Mouse (Mus musculus) layer of hippocampus, adult 8-10 months (tissue): Measurements from ENCODE around the gene Vmn1r82. TPM values are rescaled to one million over a fixed set of nuclear protein-coding genes. Genes with fewer than 3 reads are reported as not detected.

ENCODE experiments used
- DNase-seq, 2 experiments: peaks; one replicate each; pipeline ENCODE4 v3.0.0; 2022; ENCODE audit warnings: low spot score in 2 of 2
- total RNA-seq, 4 experiments: library from RNA; stranded (reverse); gene quantifications; 2 replicates each; pipeline ENCODE4 v1.2.4; 2022

Gene Vmn1r82
- total RNA-seq, result not detected

DNA sequence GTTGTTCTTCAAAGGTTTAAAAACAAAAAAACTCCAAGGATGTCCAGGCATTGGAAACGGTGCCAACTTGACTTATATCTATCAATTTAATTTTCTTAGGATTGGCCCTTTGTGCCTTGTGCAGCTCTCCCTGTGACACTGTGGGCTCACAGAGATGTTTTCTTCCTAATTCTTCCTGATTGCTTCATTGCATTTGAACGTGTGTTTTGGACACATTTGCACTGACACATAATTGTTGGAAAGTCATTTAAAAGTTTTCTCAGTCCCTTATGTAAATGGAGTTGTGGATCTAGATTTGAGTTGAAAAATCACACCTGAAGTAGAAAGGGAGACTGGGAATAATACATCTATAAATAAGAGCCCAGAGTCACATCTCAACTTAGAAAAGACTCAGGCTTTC is at the start of gene Vmn1r82:
Gene Vmn1r82 (plus strand): TSS at position 301 of the 400 bp plus-strand sequence.
- no peak for DNase-seq

DNA sequence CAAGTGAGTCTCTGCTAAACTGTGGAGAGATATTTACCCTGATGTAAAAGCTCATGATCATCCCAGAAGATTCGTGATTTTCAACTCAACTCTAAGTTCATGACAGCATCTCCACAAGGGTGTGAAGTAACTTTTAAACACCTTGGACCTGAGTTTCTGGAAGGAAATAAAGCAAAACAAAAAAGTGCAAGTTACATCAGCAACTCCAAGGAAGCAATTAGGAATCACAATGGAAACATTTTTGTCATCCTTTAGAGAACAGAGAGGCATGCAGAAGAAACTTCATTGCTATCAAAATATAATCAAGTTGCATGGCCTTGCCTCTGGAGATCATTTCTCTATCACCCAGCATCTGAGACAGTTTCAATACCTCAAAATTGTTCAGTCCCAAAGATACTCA is 32.1 kb upstream of the Vmn1r82 start, which contains the start of gene Vmn1r81:
Gene Vmn1r81 (minus strand): TSS at position 101 of the 400 bp plus-strand sequence.
- DNase-seq, result no peak

DNA sequence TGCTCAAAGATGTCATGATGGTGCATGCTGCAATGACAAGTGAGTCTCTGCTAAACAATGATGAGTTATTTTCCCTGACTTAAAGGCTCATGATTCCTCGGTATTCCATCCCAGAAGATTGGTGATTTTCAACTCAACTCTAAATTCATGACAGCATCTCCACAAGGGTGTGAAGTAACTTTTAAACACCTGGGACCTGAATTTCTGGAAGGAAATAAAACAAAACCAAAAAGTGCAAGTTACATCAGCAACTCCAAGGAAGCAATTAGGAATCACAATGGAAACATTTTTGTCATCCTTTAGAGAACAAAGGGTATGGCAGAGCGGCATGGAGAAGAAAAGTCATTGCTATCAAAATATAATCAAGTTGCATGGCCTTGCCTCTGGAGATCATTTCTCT is 29.2 kb downstream of the Vmn1r82 start, which contains the start of gene Vmn1r83:
Gene Vmn1r83 (minus strand): TSS at position 101 of the 400 bp plus-strand sequence.
- no peak for DNase-seq

Other genes starting within 250 kb of the Vmn1r82 start
- not detected for gene Vmn1r78, start 150.2 kb upstream of the Vmn1r82 start, total RNA-seq
- gene Vmn1r79, start 129.2 kb upstream of the Vmn1r82 start, total RNA-seq, result not detected
- gene Vmn1r80, start 111.1 kb upstream of the Vmn1r82 start, total RNA-seq, result not detected
- under 1 TPM in 1 of 4 experiments, not detected in 3; 0.04 TPM for gene Vmn1r81, start 32.2 kb upstream of the Vmn1r82 start, total RNA-seq
- gene Vmn1r83, start 29.1 kb downstream of the Vmn1r82 start, total RNA-seq, result under 1 TPM in 1 of 4 experiments, not detected in 3; 0.10 TPM
- not detected for gene Vmn1r84, start 68.8 kb downstream of the Vmn1r82 start, total RNA-seq
- 10 to 100 TPM in 2 of 4 experiments, 1 to 10 TPM in 2; 8.1 to 11.3 (median 10.2) TPM for gene Zfp551, start 122.3 kb downstream of the Vmn1r82 start, total RNA-seq
- gene Zfp606, start 177.9 kb downstream of the Vmn1r82 start, total RNA-seq, result 10 to 100 TPM; 12.8 to 17.2 (median 13.5) TPM
- gene 2900092C05Rik, start 212.1 kb downstream of the Vmn1r82 start, total RNA-seq, result not detected